Mouse (Mus musculus): ENCODE results near the gene Flt3. TPM values are rescaled to one million over a fixed set of nuclear protein-coding genes. Genes with fewer than 3 reads are reported as not detected.

Flt3 gene
- total RNA-seq, 4 experiments from 2014 or later: 8.3 to 11.6 (median 8.8) TPM

- no peak for DNase-seq (ENCODE audit: low spot score in 2 of 2)
Measured at GRCm38 (mm10) chr5:147312830-147313685, 87.2 kb downstream of the Flt3 start.

DNA sequence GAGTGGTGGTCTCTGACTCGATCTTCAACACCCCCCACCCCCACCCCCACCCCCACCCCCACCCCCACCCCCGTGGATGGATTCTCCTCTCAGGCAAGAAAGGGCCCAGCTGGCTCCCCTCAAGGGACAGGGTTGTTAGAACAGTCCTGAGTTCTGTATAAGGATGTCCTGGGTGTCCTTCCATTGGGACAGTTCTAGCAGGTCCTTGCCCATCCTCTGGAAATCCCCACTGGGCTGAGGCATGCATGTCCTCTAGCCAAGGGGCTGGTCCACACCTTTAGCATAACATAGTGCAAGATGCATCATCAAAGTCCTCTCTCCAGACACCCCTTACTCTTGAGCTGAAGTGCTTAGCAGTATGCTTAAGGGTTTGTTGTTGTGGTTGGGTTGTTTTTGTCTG, 90.5 kb downstream of the Flt3 start:
- no peak for DNase-seq (ENCODE audit: low spot score in 2 of 2)

- no peak for DNase-seq (ENCODE audit: low spot score in 2 of 2)
Measured at GRCm38 (mm10) chr5:147308451-147308850, 91.8 kb downstream of the Flt3 start.

DNA sequence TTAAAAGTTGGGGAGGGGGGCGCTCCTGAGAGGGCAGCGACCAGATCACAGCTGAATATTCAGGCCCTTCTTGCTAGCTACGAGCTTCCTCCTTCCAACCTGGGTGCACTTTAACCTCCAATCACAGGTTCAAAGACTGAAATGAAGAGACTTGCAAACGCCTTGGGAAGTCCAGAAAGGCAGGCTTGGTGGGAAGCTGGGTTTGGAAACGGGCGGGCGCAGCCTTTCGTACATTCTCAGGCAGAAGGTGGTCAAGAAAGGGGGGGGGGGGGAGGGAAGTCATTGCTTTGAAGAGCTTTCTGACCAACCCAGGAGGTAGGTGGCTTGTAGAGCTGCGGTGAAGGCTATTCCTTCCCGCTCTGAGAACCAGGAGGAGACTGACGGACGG, 92.9 kb downstream of the Flt3 start:
- no peak for DNase-seq (ENCODE audit: low spot score in 2 of 2)

GRCm38 (mm10) chr5:147306638-147307397, 93.5 kb downstream of the Flt3 start, which contains the start of gene Cdx2:
TSS of gene Cdx2 (minus strand) at chr5:147307270.
- no peak for DNase-seq (ENCODE audit: low spot score in 2 of 2)

GRCm38 (mm10) chr5:147305856-147306637, 94.2 kb downstream of the Flt3 start:
- DNase-seq (ENCODE audit: low spot score in 2 of 2): no peak

DNA sequence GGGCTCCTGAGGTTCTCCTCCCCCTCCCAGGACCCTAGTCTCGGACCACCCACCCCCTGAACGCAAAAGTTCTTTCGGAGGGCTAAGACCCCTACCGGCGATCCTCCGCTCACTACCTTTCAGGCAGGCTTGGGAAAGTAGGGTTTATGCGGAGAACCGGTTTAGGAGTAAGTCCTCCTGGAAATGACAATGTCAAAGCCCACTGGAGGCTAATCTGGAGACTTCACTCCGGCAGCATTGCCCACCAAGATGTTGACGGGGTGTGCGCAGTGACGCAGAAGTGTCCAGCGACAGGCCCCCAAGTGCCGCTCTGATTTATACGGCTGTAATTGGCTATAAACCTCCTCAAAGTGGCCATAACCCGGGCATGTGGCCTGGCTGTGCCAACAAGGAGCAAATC, 95.1 kb downstream of the Flt3 start:
- DNase-seq (ENCODE audit: low spot score in 2 of 2): no peak

GRCm38 (mm10) chr5:147304276-147305155, 95.8 kb downstream of the Flt3 start:
- DNase-seq (ENCODE audit: low spot score in 2 of 2): no peak

- DNase-seq (ENCODE audit: low spot score in 2 of 2): no peak
Measured at GRCm38 (mm10) chr5:147302746-147303400, 97.4 kb downstream of the Flt3 start.

GRCm38 (mm10) chr5:147302141-147302540, 98.1 kb downstream of the Flt3 start:
- no peak for DNase-seq (ENCODE audit: low spot score in 2 of 2)

- no peak for DNase-seq (ENCODE audit: low spot score in 2 of 2)
Measured at GRCm38 (mm10) chr5:147301781-147302070, 98.6 kb downstream of the Flt3 start.

GRCm38 (mm10) chr5:147300917-147301780, 99.1 kb downstream of the Flt3 start:
- no peak for DNase-seq (ENCODE audit: low spot score in 2 of 2)

DNA sequence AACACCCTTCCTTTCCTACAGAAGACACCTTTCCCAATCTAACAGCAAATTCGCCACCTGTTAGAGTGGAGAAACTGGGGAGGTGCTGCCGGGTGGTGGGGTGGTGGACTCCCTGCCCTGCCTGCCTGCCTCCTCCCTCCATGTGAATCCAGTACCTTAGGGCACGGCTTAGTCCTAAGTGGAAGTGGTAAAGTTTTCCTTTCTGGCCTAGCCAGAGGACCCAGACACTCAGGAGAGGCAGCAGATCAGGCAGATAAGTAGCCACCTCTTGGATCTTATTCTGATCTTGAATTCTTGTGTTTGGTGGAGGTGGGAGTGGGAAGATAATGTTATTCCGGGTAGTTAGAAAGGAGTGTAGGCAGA, 100.3 kb downstream of the Flt3 start:
- no peak for DNase-seq (ENCODE audit: low spot score in 2 of 2)

DNA sequence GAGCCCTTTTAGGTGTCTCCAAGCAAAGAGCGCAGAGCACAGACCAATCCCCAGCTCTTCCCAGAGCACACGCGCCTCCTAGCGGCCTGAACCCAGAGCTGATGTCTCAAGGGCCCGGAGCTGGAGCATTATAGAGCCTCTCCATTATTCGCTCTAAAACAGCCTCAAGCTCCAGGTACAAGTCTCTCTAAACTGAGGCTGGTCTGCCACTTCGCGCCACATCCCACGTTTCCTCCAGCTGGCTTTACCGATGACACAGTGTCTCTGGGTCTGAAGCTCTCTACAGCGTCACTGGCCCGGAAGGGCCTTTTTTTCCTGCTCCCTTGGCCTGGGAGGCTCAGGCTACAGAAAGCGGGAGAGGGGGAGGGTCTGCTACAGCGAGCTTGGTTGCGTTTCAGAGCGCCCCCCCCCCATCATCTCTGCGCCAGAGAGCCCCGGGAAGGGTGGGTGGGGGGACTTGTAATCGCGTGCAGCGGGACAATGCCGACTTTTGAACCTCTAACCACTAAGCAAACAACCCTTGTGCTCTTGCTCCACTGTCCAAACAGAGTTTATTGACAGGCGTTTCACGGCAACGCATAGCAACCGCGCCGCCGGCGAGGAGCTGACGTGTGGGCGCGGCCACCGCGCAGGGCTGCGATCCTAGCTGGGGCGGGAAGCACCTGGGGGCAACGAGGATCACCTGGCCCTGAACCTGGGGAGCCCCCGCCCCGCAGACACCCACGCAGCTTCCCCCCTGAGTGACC, 100.9 kb downstream of the Flt3 start:
- DNase-seq (ENCODE audit: low spot score in 2 of 2): no peak

DNA sequence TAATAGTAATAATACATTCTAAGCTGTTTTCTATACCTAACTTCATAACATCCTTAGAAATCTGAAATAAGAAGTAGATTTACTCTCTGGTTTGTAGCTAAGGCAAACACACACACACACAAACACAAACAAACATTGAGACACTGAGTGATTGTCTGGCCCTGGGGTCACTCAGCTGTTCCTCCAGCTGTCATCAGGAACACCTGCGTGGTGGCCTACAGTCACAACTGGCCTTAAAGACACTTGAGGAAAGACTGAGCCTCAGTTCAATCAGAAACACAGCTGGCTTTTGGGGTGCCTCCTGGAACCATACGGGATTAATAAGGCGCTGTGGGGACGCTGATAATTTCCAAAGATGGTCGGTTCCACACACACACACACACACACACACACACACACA, 103.0 kb downstream of the Flt3 start:
- no peak for DNase-seq (ENCODE audit: low spot score in 2 of 2)

DNA sequence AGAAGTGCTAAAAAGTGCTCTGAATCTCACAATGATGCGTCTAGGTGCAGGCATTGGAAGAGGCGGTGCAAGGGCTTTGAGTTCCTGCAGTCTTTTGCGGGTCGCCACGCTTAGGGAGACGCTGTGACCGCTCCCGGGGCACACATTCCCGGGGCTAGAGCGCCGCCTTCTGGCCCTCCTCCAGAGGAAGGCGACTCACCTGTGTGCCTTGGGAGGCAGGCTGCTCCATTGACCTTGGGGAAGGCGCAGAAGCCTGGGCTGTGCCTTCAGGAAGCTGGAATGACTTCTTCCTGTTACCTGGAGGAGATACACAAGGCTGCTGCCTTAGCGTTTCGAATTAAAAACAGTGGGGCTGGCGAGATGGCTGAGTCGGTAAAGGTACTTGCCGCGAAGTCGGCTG, 106.2 kb downstream of the Flt3 start:
- no peak for DNase-seq (ENCODE audit: low spot score in 2 of 2)

GRCm38 (mm10) chr5:147293127-147293910, 107.0 kb downstream of the Flt3 start:
- DNase-seq (ENCODE audit: low spot score in 2 of 2): peak in 1 of 2 experiments; percentile 42

- DNase-seq (ENCODE audit: low spot score in 2 of 2): no peak
Measured at GRCm38 (mm10) chr5:147292506-147293120, 107.7 kb downstream of the Flt3 start.
